ENCODE assay signal across 8 mouse cellular contexts in the genomic region with DNA sequence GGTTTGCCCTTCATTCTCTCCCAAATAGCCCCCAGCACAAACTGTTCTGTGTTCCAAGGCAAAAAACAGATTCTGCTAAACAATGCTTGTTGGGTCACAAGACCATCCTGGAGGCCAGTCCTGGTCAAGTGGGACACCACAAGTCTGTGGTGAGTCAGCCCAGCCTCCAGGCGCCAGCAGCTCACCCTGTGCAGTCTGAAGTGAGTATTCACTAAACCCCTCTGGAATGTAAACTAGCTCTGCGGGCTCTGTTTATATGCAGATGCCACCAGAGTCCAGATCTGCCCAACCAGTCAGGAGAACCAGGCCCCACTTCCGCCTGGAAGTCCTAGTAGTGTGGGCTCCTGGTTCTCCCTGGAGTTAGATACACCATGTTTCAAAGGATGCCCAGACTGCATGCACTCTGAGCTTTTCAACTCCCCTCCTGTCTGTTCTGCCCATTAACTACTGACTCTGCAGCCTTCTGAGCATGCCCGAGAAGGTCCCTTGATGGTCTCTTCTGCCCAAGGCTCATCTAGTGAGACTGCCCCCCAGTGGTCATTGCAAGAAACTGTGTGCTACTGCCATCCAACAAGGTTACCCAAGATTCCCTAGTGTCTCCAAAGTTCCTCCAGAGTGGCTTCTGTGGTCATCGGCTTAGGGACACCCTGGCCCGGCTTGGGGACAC. TPM values are rescaled to one million over a fixed set of nuclear protein-coding genes. Genes with fewer than 3 reads are reported as not detected.
DNase-seq lines count a peak whose midpoint lies in the region; ATAC-seq and TF ChIP-seq lines count a peak whose summit lies in the region.

No protein-coding gene starts in this region.

- no peaks in the 10 kb centered on the region for H3K27me3 ChIP-seq in limb, embryonic 12.5 days
- H3K27me3 ChIP-seq in myocyte (ENCODE audit: control insufficient read depth, insufficient read depth, insufficient read length), result no peaks in the 10 kb centered on the region

- H3ac ChIP-seq in myocyte (ENCODE audit: control insufficient read depth, insufficient read length), result no peak overlapping the region

- DNase-seq in 416B (ENCODE audit: low read depth), result peak; percentile 77
- peak; percentile 92 for DNase-seq in ES-CJ7 (ENCODE audit: low read depth, low spot score)
- peak; percentile 75 for DNase-seq in gastrocnemius, adult 2 months
- DNase-seq in thymus, postnatal 25 days, result peak; percentile 51

- intact Hi-C loops in gastrocnemius, adult 2 months (cut with DNase I), result loop anchor here (5.0 kb wide), 1 partner anchor 35 kb away; no protein-coding TSS in a partner anchor

- H3K36me3 ChIP-seq in limb, embryonic 12.5 days, result peaks cover 24% of the 10 kb centered on the region
- no peaks in the 10 kb centered on the region for H3K36me3 ChIP-seq in myocyte (ENCODE audit: control insufficient read depth, insufficient read depth)

- H3K4me3 ChIP-seq in gastrocnemius, adult 2 months, result peak overlapping the region; percentile 38
- H3K4me3 ChIP-seq in limb, embryonic 12.5 days (replicated peaks), result no peak overlapping the region
- H3K4me3 ChIP-seq in myocyte, result no peak overlapping the region

- no peaks in the 10 kb centered on the region for H3K9me3 ChIP-seq in limb, embryonic 12.5 days

- H3K79me2 ChIP-seq in myocyte (ENCODE audit: control insufficient read depth, insufficient read depth), result peaks cover 90% of the 10 kb centered on the region

- H3K27ac ChIP-seq in gastrocnemius, adult 2 months, result peak overlapping the region; percentile 90
- H3K27ac ChIP-seq in limb, embryonic 12.5 days, result peak overlapping the region; percentile 29; the same call in 1 of the 2 replicates

- no peak overlapping the region for H3K4me2 ChIP-seq in limb, embryonic 12.5 days
- peak overlapping the region; percentile 51 for H3K4me2 ChIP-seq in myocyte (ENCODE audit: low read depth)

- 0 out of 2 replicates have a peak, but pooled peaks have one; percentile 59 for ATAC-seq in cerebellum, adult (ENCODE audit: insufficient number of reproducible peaks, low FRiP score, low TSS enrichment)
- peak; percentile 32 for ATAC-seq in inflammation-experienced regulatory T-cells, adult 6 months
- ATAC-seq in limb, embryonic 12.5 days (ENCODE audit: insufficient number of reproducible peaks, insufficient read depth, low FRiP score, low TSS enrichment, low read depth), result no peak

- H3K4me1 ChIP-seq in limb, embryonic 12.5 days (replicated peaks), result peaks cover 65% of the 10 kb centered on the region

- WGBS in limb, embryonic 12.5 days, result 60% methylated on average over 6 of the region's 6 CpGs

- H3K9ac ChIP-seq in limb, embryonic 12.5 days (replicated peaks), result no peak overlapping the region

- peak; percentile 78 for TF ChIP-seq CTCF in gastrocnemius, adult 2 months (IDR thresholded peaks at IDR 0.05)

- no peak for TF ChIP-seq POLR2A in myocyte (IDR thresholded peaks at IDR 0.05; ENCODE audit: insufficient read length, low read depth)

TF ChIP-seq in myocyte, 11 proteins besides CTCF, POLR2A, EP300 and RAD21:
- TF ChIP-seq REST (IDR thresholded peaks at IDR 0.05; ENCODE audit: insufficient read depth, insufficient read length) (no peak), MYOD1 (IDR thresholded peaks at IDR 0.05; ENCODE audit: control insufficient read depth in 1 of 3, insufficient read length in 2 of 3, low read depth in 2 of 3) (peak in 1 of 3 experiments; percentile 26), TCF3 (IDR thresholded peaks at IDR 0.05; ENCODE audit: insufficient read length, low read depth) (no peak), MYOG (IDR thresholded peaks at IDR 0.05; ENCODE audit: control insufficient read depth in 1 of 3, insufficient read depth in 1 of 3, insufficient read length in 2 of 3, low read depth in 2 of 3) (peak in 1 of 3 experiments; percentile 66), USF1 (IDR thresholded peaks at IDR 0.05; ENCODE audit: low read depth) (peak; percentile 29)

RNA-seq across cellular contexts. Expression of gene Capzb, which starts 39.9 kb away (rescaled TPM):
- total RNA-seq in gastrocnemius, adult 2 months (2021), result 100 to 1,000 TPM; 444 to 499 TPM
- 100 to 1,000 TPM; 536 to 831 (median 607) TPM for polyA plus RNA-seq in inflammation-experienced regulatory T-cells, adult 6 months (2017; shearing (Covaris generic))
- 386 and 390 TPM in 2 replicates for polyA plus RNA-seq in limb, embryonic 12.5 days (2016; fragmentation: Nextera tagmentation; extraction: Ambion mirVana)
- polyA plus RNA-seq in myocyte (2012; fragmentation: generic; extraction: Trizol), result 247 TPM
